Mouse (Mus musculus) heart, postnatal 4 days (tissue): ENCODE measurements around the gene Ankrd16. TPM values are rescaled to one million over a fixed set of nuclear protein-coding genes. Genes with fewer than 3 reads are reported as not detected.
A peak's percentile ranks its signal among the peaks of the same experiment; 100 is the strongest.

Experiments used
- DNase-seq: peaks from one replicate; pipeline ENCODE4 v3.0.0; 2021
- total RNA-seq, 2 experiments: library from RNA; stranded (reverse); gene quantifications; 2 replicates each; pipeline ENCODE4 v1.2.3; 2021

Gene Ankrd16
- 10 to 100 TPM; 31.0 to 35.5 TPM for total RNA-seq

- peak; percentile 100 for DNase-seq
Observed at GRCm38 (mm10) chr2:11777091-11778068, at the start of gene Ankrd16, which contains the start of gene Fbh1. Gene Ankrd16, plus strand, starts transcription at chr2:11777876. Gene Fbh1, minus strand, starts transcription at chr2:11777582.

- DNase-seq: no peak
Observed at GRCm38 (mm10) chr2:11729091-11729490, 48.6 kb upstream of the Ankrd16 start.

GRCm38 (mm10) chr2:11732978-11733377 lies 44.7 kb upstream of the Ankrd16 start:
- no peak for DNase-seq

- no peak for DNase-seq
Observed at GRCm38 (mm10) chr2:11735853-11736252, 41.8 kb upstream of the Ankrd16 start.

GRCm38 (mm10) chr2:11738794-11739193 lies 38.9 kb upstream of the Ankrd16 start:
- DNase-seq: no peak

GRCm38 (mm10) chr2:11739516-11740051 lies 38.1 kb upstream of the Ankrd16 start:
- no peak for DNase-seq

GRCm38 (mm10) chr2:11762541-11762940 lies 15.1 kb upstream of the Ankrd16 start:
- no peak for DNase-seq

GRCm38 (mm10) chr2:11765694-11766093 lies 12.0 kb upstream of the Ankrd16 start:
- DNase-seq: peak; percentile 33

- DNase-seq: no peak
Observed at GRCm38 (mm10) chr2:11766485-11767160, 11.1 kb upstream of the Ankrd16 start.

- DNase-seq: no peak
Observed at GRCm38 (mm10) chr2:11767161-11767545, 10.5 kb upstream of the Ankrd16 start.

- DNase-seq: no peak
Observed at GRCm38 (mm10) chr2:11771701-11772100, 6.0 kb upstream of the Ankrd16 start.

GRCm38 (mm10) chr2:11772401-11772800 lies 5.3 kb upstream of the Ankrd16 start:
- DNase-seq: no peak

GRCm38 (mm10) chr2:11774426-11774825 lies 3.2 kb upstream of the Ankrd16 start:
- no peak for DNase-seq

GRCm38 (mm10) chr2:11775121-11775520 lies 2.6 kb upstream of the Ankrd16 start:
- no peak for DNase-seq

- DNase-seq: no peak
Observed at GRCm38 (mm10) chr2:11776415-11776814, 1.3 kb upstream of the Ankrd16 start.

- DNase-seq: peak; percentile 86
Observed at GRCm38 (mm10) chr2:11778087-11778823, 579 bp downstream of the Ankrd16 start.

- DNase-seq: no peak
Observed at GRCm38 (mm10) chr2:11784159-11784558, 6.5 kb downstream of the Ankrd16 start.

- no peak for DNase-seq
Observed at GRCm38 (mm10) chr2:11794668-11795067, 17.0 kb downstream of the Ankrd16 start.

- no peak for DNase-seq
Observed at GRCm38 (mm10) chr2:11797930-11798364, 20.3 kb downstream of the Ankrd16 start.

GRCm38 (mm10) chr2:11801299-11801930 lies 23.7 kb downstream of the Ankrd16 start:
- DNase-seq: no peak
